Mouse (Mus musculus) C2C12 (cell line): Measurements from ENCODE around the gene Miga2.

ENCODE experiments used
- CEBPB ChIP-seq: IDR thresholded peaks from one replicate; pipeline ENCODE4 v1.6.1; 2011; ENCODE audit warnings: low read depth, mild to moderate bottlenecking, control low read depth, moderate library complexity
- CTCF ChIP-seq: IDR thresholded peaks from one replicate; pipeline ENCODE4 v1.5.1; 2011; ENCODE audit not compliant: control insufficient read depth, insufficient read depth, insufficient read length
- MAX ChIP-seq: IDR thresholded peaks from one replicate; pipeline ENCODE4 v1.6.1; 2011; ENCODE audit warnings: mild to moderate bottlenecking, control low read depth
- MYOD1 ChIP-seq: IDR thresholded peaks from one replicate; pipeline ENCODE4 v1.6.1; 2011; ENCODE audit warnings: low read depth; ENCODE audit not compliant: control insufficient read depth, insufficient read length
- USF1 ChIP-seq: IDR thresholded peaks from one replicate; pipeline ENCODE4 v1.6.1; 2011; ENCODE audit warnings: low read depth, mild to moderate bottlenecking, control low read depth, moderate library complexity

DNA sequence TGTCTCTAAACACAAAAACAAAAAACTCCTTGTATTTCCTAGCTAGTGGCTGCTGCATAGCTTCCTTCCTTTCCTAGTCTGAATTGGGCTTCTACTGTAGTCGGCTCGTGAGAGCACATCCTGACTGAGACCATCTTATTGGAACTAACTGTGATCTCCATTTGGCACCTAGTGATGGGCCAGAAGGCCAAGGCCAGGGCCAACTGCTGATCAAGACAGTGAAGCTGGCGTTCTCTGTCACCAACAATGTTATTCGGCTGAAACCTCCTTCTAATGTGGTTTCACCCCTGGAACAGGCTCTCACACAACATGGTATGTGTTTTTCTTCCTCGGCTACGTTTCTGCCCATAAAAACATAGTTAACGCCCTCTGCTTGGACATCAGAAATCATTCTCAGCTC is 36.8 kb upstream of the Miga2 start:
- TF ChIP-seq USF1 (no peak), CTCF (no peak), MAX (no peak), MYOD1 (no peak), CEBPB (no peak)
